Mouse (Mus musculus) bone marrow macrophage, adult 2 months (primary cell): ENCODE results near the gene Gpatch4.

ENCODE experiments used
- CTCF ChIP-seq: IDR thresholded peaks from 2 replicates; pipeline ENCODE4 v1.5.1; 2012; ENCODE audit warnings: low read depth, mild to moderate bottlenecking, low read length, moderate library complexity
- POLR2A ChIP-seq: IDR thresholded peaks from 2 replicates; pipeline ENCODE4 v1.6.1; 2012; ENCODE audit warnings: mild to moderate bottlenecking, low read depth, low read length, borderline replicate concordance

- TF ChIP-seq CTCF (no peak), POLR2A (no peak)
Measured at GRCm38 (mm10) chr3:88000181-88000580, 42.7 kb upstream of the Gpatch4 start, which contains the start of gene Bcan.
